In the genomic region with DNA sequence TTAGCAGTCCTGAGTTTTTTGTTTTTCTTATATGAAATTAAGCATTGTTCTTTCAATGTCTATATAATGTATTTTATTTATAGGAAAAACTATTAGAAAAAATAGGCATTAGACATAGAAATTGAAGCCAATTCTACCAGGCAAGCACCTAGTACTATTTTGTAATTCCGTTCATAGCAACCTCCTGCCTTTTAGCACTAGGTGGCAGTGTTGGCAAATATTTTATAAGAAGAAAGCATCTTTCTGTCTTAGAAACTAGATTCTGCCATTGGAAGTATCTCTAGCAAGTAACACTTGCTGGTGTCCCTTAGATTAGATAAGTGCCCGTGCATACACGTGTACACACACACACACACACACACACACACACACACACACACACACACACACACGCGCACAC, we compare ENCODE assay signal across 7 mouse cellular contexts. TPM values are rescaled to one million over a fixed set of nuclear protein-coding genes. Genes with fewer than 3 reads are reported as not detected.
DNase-seq lines count a peak whose midpoint lies in the region; ATAC-seq and TF ChIP-seq lines count a peak whose summit lies in the region.

No protein-coding gene starts in this region.

- no peak overlapping the region for H3K9ac ChIP-seq in kidney, embryonic 16.5 days (replicated peaks; ENCODE audit: low read length)

- H3K27me3 ChIP-seq in kidney, adult 2 months (replicated peaks; ENCODE audit: control insufficient read depth, insufficient read depth, low read length) = no peaks in the 10 kb centered on the region
- H3K27me3 ChIP-seq in kidney, embryonic 16.5 days (ENCODE audit: insufficient read depth, low read length) = no peaks in the 10 kb centered on the region

- no peak overlapping the region for H3K4me2 ChIP-seq in kidney, embryonic 16.5 days (replicated peaks; ENCODE audit: low read depth, low read length)

- H3K4me1 ChIP-seq in kidney, adult 2 months (ENCODE audit: control insufficient read depth, insufficient read depth, low read length) = no peaks in the 10 kb centered on the region; the same call in 1 of the 2 replicates
- peaks cover 13% of the 10 kb centered on the region; the same call in 1 of the 2 replicates for H3K4me1 ChIP-seq in kidney, embryonic 16.5 days (ENCODE audit: insufficient read depth, low read length)

- ATAC-seq in kidney, embryonic 16.5 days (ENCODE audit: low FRiP score, low TSS enrichment) = no peak

- no peaks in the 10 kb centered on the region for H3K36me3 ChIP-seq in kidney, adult 2 months (ENCODE audit: control insufficient read depth, insufficient read depth, low read length)
- H3K36me3 ChIP-seq in kidney, embryonic 16.5 days (ENCODE audit: insufficient read depth, low read length) = no peaks in the 10 kb centered on the region

- no peaks in the 10 kb centered on the region for H3K9me3 ChIP-seq in kidney, embryonic 16.5 days (ENCODE audit: low read length)

- no peak for TF ChIP-seq POLR2A in kidney, adult 2 months (IDR thresholded peaks at IDR 0.05; ENCODE audit: low read depth, low read length)

- H3K27ac ChIP-seq in kidney, adult 2 months (ENCODE audit: insufficient read depth, low read depth, low read length) = no peak overlapping the region
- H3K27ac ChIP-seq in kidney, embryonic 16.5 days (ENCODE audit: low read length) = no peak overlapping the region

- H3K4me3 ChIP-seq in kidney, adult 2 months (ENCODE audit: insufficient read depth, low read depth, low read length) = no peak overlapping the region
- H3K4me3 ChIP-seq in kidney, embryonic 16.5 days (ENCODE audit: low read length) = no peak overlapping the region

- 37% methylated on average over 5 of the region's 5 CpGs for WGBS in kidney, adult 2 months
- WGBS in kidney, embryonic 16.5 days = 33% methylated on average over 5 of the region's 5 CpGs

- DNase-seq in kidney, adult 2 months = peak; percentile 45
- peak; percentile 56 for DNase-seq in CD4-positive, CD25-positive, alpha-beta regulatory T cell, adult 2 months (ENCODE audit: low read depth, low spot score)
- peak; percentile 87 for DNase-seq in MN1 (ENCODE audit: low spot score)
- peak; percentile 72 for DNase-seq in induced T-regulatory cell, adult 2 months (ENCODE audit: low read depth)
- DNase-seq in layer of hippocampus, adult 11-12 months (ENCODE audit: low spot score) = no peak
- no peak for DNase-seq in thymus, postnatal 36 days

- 0 out of 2 replicates have a peak, but pooled peaks have one; percentile 1 for TF ChIP-seq CTCF in kidney, adult 2 months (conservative IDR thresholded peaks at IDR 0.05; ENCODE audit: insufficient read depth, insufficient read length, low read depth, low read length)

RNA-seq across cellular contexts. Expression of a gene that starts 10.1 kb away (rescaled TPM):
- 0.38 and 0.52 TPM in 2 replicates for polyA plus RNA-seq in kidney, adult 2 months (2012; rRNA removed)
- polyA plus RNA-seq in kidney, embryonic 16.5 days (2015; fragmentation: Nextera tagmentation; extraction: Ambion mirVana) = 22.7 and 24.1 TPM in 2 replicates

RNA-seq across cellular contexts. Expression of a gene that starts 59.8 kb away (rescaled TPM):
- polyA plus RNA-seq in kidney, adult 2 months (2012; rRNA removed) = 0.87 and 2.8 TPM in 2 replicates
- 1.4 and 1.6 TPM in 2 replicates for polyA plus RNA-seq in kidney, embryonic 16.5 days (2015; fragmentation: Nextera tagmentation; extraction: Ambion mirVana)

Comparison
In these comparisons a context has a peak if more than half of its experiments do, and no peak if none do; other contexts are left out.
1. RNA of a gene that starts 10.1 kb away (polyA plus RNA-seq): 22.7 to 24.1 TPM in kidney, embryonic 16.5 days; 0.38 to 0.52 TPM in kidney, adult 2 months; every median in the first group is over 10 times any median in the second.
2. DNase-seq: peak in kidney, adult 2 months (single experiment), CD4-positive, CD25-positive, alpha-beta regulatory T cell, adult 2 months (single experiment), MN1 (single experiment) and induced T-regulatory cell, adult 2 months (single experiment); none in layer of hippocampus, adult 11-12 months (single experiment) and thymus, postnatal 36 days (0 of 2).